In the genomic region with DNA sequence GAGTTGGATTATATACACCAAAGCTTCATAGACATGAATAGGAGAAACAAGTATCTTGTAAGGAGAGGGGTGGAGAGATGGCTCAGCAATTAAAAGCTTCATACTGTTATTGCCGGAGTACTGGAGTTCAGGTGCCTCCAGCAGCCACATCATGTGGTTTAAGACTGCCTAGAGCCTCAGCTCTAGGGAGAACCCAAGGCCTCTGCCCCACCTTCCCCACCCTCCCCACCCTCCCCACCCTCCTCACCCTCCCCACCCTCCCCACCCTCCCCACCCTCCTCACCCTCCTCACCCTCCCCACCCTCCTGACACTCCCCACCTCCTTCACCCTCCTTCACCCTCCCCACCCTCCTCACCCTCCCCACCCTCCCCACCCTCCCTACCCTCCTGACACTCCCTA, we compare ENCODE assay signal across 19 mouse cellular contexts. TPM values are rescaled to one million over a fixed set of nuclear protein-coding genes. Genes with fewer than 3 reads are reported as not detected.
DNase-seq lines count a peak whose midpoint lies in the region; ATAC-seq and TF ChIP-seq lines count a peak whose summit lies in the region.
"Had no signal": no experiment of that assay in that cellular context is flagged by ENCODE, and none has a peak within 500 bp of the region (broad histone marks: within the 10 kb centered on the region; RNA-seq: fewer than 3 reads in every experiment).

No protein-coding gene starts in this region.

- no peak for ATAC-seq in embryonic facial prominence, embryonic 15.5 days (ENCODE audit: insufficient number of reproducible peaks, low FRiP score, low TSS enrichment, low read depth)
- 0 out of 2 replicates have a peak, but pooled peaks have one; percentile 43 for ATAC-seq in stomach, embryonic 15.5 days (ENCODE audit: insufficient read depth, low FRiP score, low read depth)
- ATAC-seq in stomach, postnatal 0 days (ENCODE audit: low FRiP score, low TSS enrichment), result no peak
- ATAC-seq in liver, embryonic 15.5 days (ENCODE audit: insufficient read depth), result peak; percentile 69
- ATAC-seq: Patski had no signal

- no peak for TF ChIP-seq CTCF in stomach, postnatal 0 days (IDR thresholded peaks at IDR 0.05; ENCODE audit: low read depth)

- TF ChIP-seq EP300 in stomach, postnatal 0 days (optimal IDR thresholded peaks at IDR 0.05), result no peak

- 90% methylated on average over 1 of the region's 1 CpGs for WGBS in embryonic facial prominence, embryonic 15.5 days
- WGBS in embryonic facial prominence, embryonic 10.5 days, result 86% methylated on average over 1 of the region's 1 CpGs
- WGBS in stomach, embryonic 15.5 days, result 81% methylated on average over 1 of the region's 1 CpGs
- WGBS in stomach, postnatal 0 days, result 67% methylated on average over 1 of the region's 1 CpGs
- WGBS in liver, embryonic 15.5 days (ENCODE audit: insufficient replicate concordance), result 82% methylated on average over 1 of the region's 1 CpGs

- H3K9me3 ChIP-seq in embryonic facial prominence, embryonic 15.5 days (replicated peaks), result no peaks in the 10 kb centered on the region
- H3K9me3 ChIP-seq in embryonic facial prominence, embryonic 10.5 days, result no peaks in the 10 kb centered on the region
- no peaks in the 10 kb centered on the region for H3K9me3 ChIP-seq in stomach, embryonic 15.5 days
- no peaks in the 10 kb centered on the region for H3K9me3 ChIP-seq in stomach, postnatal 0 days (ENCODE audit: control insufficient read depth, low read length)
- H3K9me3 ChIP-seq in liver, embryonic 15.5 days (replicated peaks), result no peaks in the 10 kb centered on the region
- H3K9me3 ChIP-seq: embryonic facial prominence, embryonic 12.5 days; forebrain, embryonic 12.5 days; forebrain, embryonic 15.5 days; heart, embryonic 12.5 days; heart, embryonic 15.5 days; hindbrain, embryonic 10.5 days; hindbrain, embryonic 13.5 days had no signal

- no peak overlapping the region for H3K4me3 ChIP-seq in embryonic facial prominence, embryonic 15.5 days (replicated peaks)
- H3K4me3 ChIP-seq in embryonic facial prominence, embryonic 10.5 days, result no peak overlapping the region
- no peak overlapping the region for H3K4me3 ChIP-seq in stomach, embryonic 15.5 days (replicated peaks)
- H3K4me3 ChIP-seq in stomach, postnatal 0 days (ENCODE audit: low read depth, low read length), result no peak overlapping the region
- no peak overlapping the region for H3K4me3 ChIP-seq in liver, embryonic 15.5 days (replicated peaks)
- H3K4me3 ChIP-seq: embryonic facial prominence, embryonic 12.5 days; erythroblast, embryonic 14.5 days; forebrain, embryonic 12.5 days; forebrain, embryonic 15.5 days; heart, adult 2 months; heart, embryonic 12.5 days; heart, embryonic 15.5 days; hindbrain, embryonic 10.5 days; hindbrain, embryonic 13.5 days had no signal

- H3K36me3 ChIP-seq in embryonic facial prominence, embryonic 15.5 days, result no peaks in the 10 kb centered on the region
- H3K36me3 ChIP-seq in embryonic facial prominence, embryonic 10.5 days (replicated peaks), result no peaks in the 10 kb centered on the region
- no peaks in the 10 kb centered on the region for H3K36me3 ChIP-seq in stomach, embryonic 15.5 days
- no peaks in the 10 kb centered on the region for H3K36me3 ChIP-seq in stomach, postnatal 0 days (ENCODE audit: control insufficient read depth, insufficient read depth, low read length)
- no peaks in the 10 kb centered on the region for H3K36me3 ChIP-seq in liver, embryonic 15.5 days (replicated peaks)
- H3K36me3 ChIP-seq: embryonic facial prominence, embryonic 12.5 days; forebrain, embryonic 12.5 days; forebrain, embryonic 15.5 days; heart, embryonic 12.5 days; heart, embryonic 15.5 days; hindbrain, embryonic 10.5 days; hindbrain, embryonic 13.5 days had no signal

- H3K27ac ChIP-seq in embryonic facial prominence, embryonic 15.5 days (replicated peaks), result 0 out of 2 replicates have a peak overlapping the region, but pooled peaks have one; percentile 28
- H3K27ac ChIP-seq in embryonic facial prominence, embryonic 10.5 days (replicated peaks), result no peak overlapping the region
- no peak overlapping the region for H3K27ac ChIP-seq in stomach, embryonic 15.5 days
- H3K27ac ChIP-seq in stomach, postnatal 0 days (replicated peaks), result no peak overlapping the region
- H3K27ac ChIP-seq in liver, embryonic 15.5 days (replicated peaks), result no peak overlapping the region
- H3K27ac ChIP-seq: embryonic facial prominence, embryonic 12.5 days; forebrain, embryonic 12.5 days; forebrain, embryonic 15.5 days; heart, adult 2 months; heart, embryonic 15.5 days; hindbrain, embryonic 10.5 days; hindbrain, embryonic 13.5 days had no signal

- H3K4me1 ChIP-seq in embryonic facial prominence, embryonic 15.5 days, result peaks cover 5% of the 10 kb centered on the region; the same call in 1 of the 2 replicates
- no peaks in the 10 kb centered on the region for H3K4me1 ChIP-seq in embryonic facial prominence, embryonic 10.5 days
- no peaks in the 10 kb centered on the region for H3K4me1 ChIP-seq in stomach, embryonic 15.5 days
- no peaks in the 10 kb centered on the region for H3K4me1 ChIP-seq in stomach, postnatal 0 days (replicated peaks; ENCODE audit: control insufficient read depth, insufficient read depth)
- H3K4me1 ChIP-seq in liver, embryonic 15.5 days (replicated peaks), result peaks cover 17% of the 10 kb centered on the region
- H3K4me1 ChIP-seq: embryonic facial prominence, embryonic 12.5 days; forebrain, embryonic 12.5 days; forebrain, embryonic 15.5 days; hindbrain, embryonic 13.5 days had no signal

- no peak overlapping the region for H3K9ac ChIP-seq in embryonic facial prominence, embryonic 15.5 days
- H3K9ac ChIP-seq in stomach, embryonic 15.5 days, result no peak overlapping the region
- no peak overlapping the region for H3K9ac ChIP-seq in stomach, postnatal 0 days (ENCODE audit: low read length)
- no peak overlapping the region for H3K9ac ChIP-seq in liver, embryonic 15.5 days
- H3K9ac ChIP-seq: embryonic facial prominence, embryonic 12.5 days; forebrain, embryonic 12.5 days; forebrain, embryonic 15.5 days; heart, embryonic 12.5 days; heart, embryonic 15.5 days; hindbrain, embryonic 13.5 days had no signal

- no peak overlapping the region for H3K4me2 ChIP-seq in embryonic facial prominence, embryonic 15.5 days (replicated peaks)
- no peak overlapping the region for H3K4me2 ChIP-seq in stomach, embryonic 15.5 days
- no peak overlapping the region for H3K4me2 ChIP-seq in stomach, postnatal 0 days (replicated peaks; ENCODE audit: low read depth)
- H3K4me2 ChIP-seq in liver, embryonic 15.5 days, result no peak overlapping the region
- H3K4me2 ChIP-seq: embryonic facial prominence, embryonic 12.5 days; forebrain, embryonic 12.5 days; forebrain, embryonic 15.5 days; heart, embryonic 12.5 days; heart, embryonic 15.5 days; hindbrain, embryonic 13.5 days had no signal

- DNase-seq in embryonic facial prominence, embryonic 10.5 days (ENCODE audit: low spot score), result no peak
- no peak for DNase-seq in stomach, postnatal 0 days (ENCODE audit: low spot score)
- no peak for DNase-seq in thymus, postnatal 25 days
- no peak for DNase-seq in kidney, adult 8-10 months
- DNase-seq: cerebellum, adult 18-20 months; cerebellum, adult 9-10 months had no signal

- no peaks in the 10 kb centered on the region for H3K27me3 ChIP-seq in embryonic facial prominence, embryonic 15.5 days
- H3K27me3 ChIP-seq in embryonic facial prominence, embryonic 10.5 days (replicated peaks; ENCODE audit: low read depth, poor library complexity, severe bottlenecking), result no peaks in the 10 kb centered on the region
- H3K27me3 ChIP-seq in stomach, embryonic 15.5 days (replicated peaks), result no peaks in the 10 kb centered on the region
- no peaks in the 10 kb centered on the region for H3K27me3 ChIP-seq in stomach, postnatal 0 days (ENCODE audit: control insufficient read depth, insufficient read depth, low read length)
- H3K27me3 ChIP-seq in liver, embryonic 15.5 days, result no peaks in the 10 kb centered on the region
- H3K27me3 ChIP-seq: embryonic facial prominence, embryonic 12.5 days; forebrain, embryonic 12.5 days; forebrain, embryonic 15.5 days; heart, embryonic 12.5 days; heart, embryonic 15.5 days; Patski had no signal

RNA-seq across cellular contexts. Expression of a gene that starts 10.1 kb away (rescaled TPM):
- polyA plus RNA-seq in embryonic facial prominence, embryonic 15.5 days (2015; fragmentation: Nextera tagmentation; extraction: Ambion mirVana), result 257 and 259 TPM in 2 replicates
- polyA plus RNA-seq in embryonic facial prominence, embryonic 10.5 days (2016; fragmentation: Nextera tagmentation; extraction: Ambion mirVana), result 114 and 116 TPM in 2 replicates
- polyA plus RNA-seq in stomach, embryonic 15.5 days (2015; fragmentation: Nextera tagmentation; extraction: Ambion mirVana), result 146 and 159 TPM in 2 replicates
- 61.1 and 64.9 TPM in 2 replicates for polyA plus RNA-seq in stomach, postnatal 0 days (2015; fragmentation: Nextera tagmentation; extraction: Ambion mirVana)
- 16.9 and 17.4 TPM in 2 replicates for polyA plus RNA-seq in liver, embryonic 15.5 days (2015; fragmentation: Nextera tagmentation; extraction: Ambion mirVana)

Comparison
In these comparisons a context has a peak if more than half of its experiments do, and no peak if none do; other contexts are left out.
1. ATAC-seq: peak in stomach, embryonic 15.5 days (single experiment) and liver, embryonic 15.5 days (single experiment); none in embryonic facial prominence, embryonic 15.5 days (single experiment) and stomach, postnatal 0 days (single experiment).